Mouse (Mus musculus): ENCODE measurements around the gene Lgalsl. TPM values are rescaled to one million over a fixed set of nuclear protein-coding genes. Genes with fewer than 3 reads are reported as not detected.

Lgalsl gene
- total and polyA plus RNA-seq, 3 experiments = 11.9 to 21.1 TPM; not detected in 1

- no peak for DNase-seq (ENCODE audit: low read depth, low spot score)
- no peak overlapping the region for H3K9ac ChIP-seq (ENCODE audit: control insufficient read depth, low read depth, low read length, poor library complexity, severe bottlenecking)
- no peaks in the 10 kb centered on the region for H3K9me3 ChIP-seq (replicated peaks; ENCODE audit: insufficient read depth, low read length)
- H3K79me2 ChIP-seq (ENCODE audit: control insufficient read depth, insufficient read depth, low read length, poor library complexity) = no peaks in the 10 kb centered on the region
- TF ChIP-seq SMC3 (IDR thresholded peaks at IDR 0.05; ENCODE audit: low read depth, low read length) (no peak), MEF2A (IDR thresholded peaks at IDR 0.05; ENCODE audit: extremely low read depth, insufficient replicate concordance, low read depth, low read length, poor library complexity, severe bottlenecking) (no peak), USF2 (IDR thresholded peaks at IDR 0.05; ENCODE audit: borderline replicate concordance in 1 of 2, insufficient read depth in 1 of 2, low read depth in 1 of 2, low read length in 2 of 2) (no peak), MAX (IDR thresholded peaks at IDR 0.05; ENCODE audit: low read length) (no peak), MYC (IDR thresholded peaks at IDR 0.05; ENCODE audit: low read depth, low read length) (no peak), CTCF (IDR thresholded peaks at IDR 0.05 in 2 of 3, conservative IDR thresholded peaks at IDR 0.05 in 1 of 3; ENCODE audit: control insufficient read depth in 1 of 3, insufficient read depth in 1 of 3, low read depth in 2 of 3, low read length in 3 of 3, poor library complexity in 1 of 3, severe bottlenecking in 1 of 3) (no peak), ZNF384 (IDR thresholded peaks at IDR 0.05; ENCODE audit: low read depth, low read length) (no peak), ZC3H11A (IDR thresholded peaks at IDR 0.05; ENCODE audit: low read depth, low read length) (no peak), GABPA (IDR thresholded peaks at IDR 0.05; ENCODE audit: low read depth, low read length) (no peak), JUND (IDR thresholded peaks at IDR 0.05; ENCODE audit: low read depth, low read length) (no peak), RCOR1 (IDR thresholded peaks at IDR 0.05; ENCODE audit: low read depth, low read length) (no peak), USF1 (IDR thresholded peaks at IDR 0.05; ENCODE audit: low read depth, low read length) (no peak), E2F4 (IDR thresholded peaks at IDR 0.05; ENCODE audit: borderline replicate concordance, low read depth, low read length) (no peak), MAFK (IDR thresholded peaks at IDR 0.05; ENCODE audit: borderline replicate concordance, low read depth, low read length) (no peak), GATA1 (IDR thresholded peaks at IDR 0.05; ENCODE audit: low read depth, low read length) (no peak)
- no peak overlapping the region for H3K27ac ChIP-seq (ENCODE audit: control insufficient read depth, low read depth, low read length)
- peaks cover 0 to 3% of the 10 kb centered on the region in 2 experiments; a peak in 3 of 4 replicates for H3K27me3 ChIP-seq (ENCODE audit: control insufficient read depth in 1 of 2, insufficient read depth in 2 of 2, low read length in 2 of 2)
- H3K36me3 ChIP-seq (ENCODE audit: control insufficient read depth in 1 of 2, insufficient read depth in 2 of 2, low read length in 2 of 2) = no peaks in the 10 kb centered on the region
- no peak overlapping the region for H3K4me3 ChIP-seq (ENCODE audit: control insufficient read depth in 1 of 2, insufficient read depth in 1 of 2, low read depth in 2 of 2, low read length in 2 of 2)
- no peaks in the 10 kb centered on the region for H3K4me1 ChIP-seq (ENCODE audit: control insufficient read depth in 1 of 2, insufficient read depth in 2 of 2, low read length in 2 of 2)
These were observed 45.7 kb downstream of the Lgalsl start for GRCm38 (mm10) chr11:20785186-20785585.

GRCm38 (mm10) chr11:20784776-20785175 lies 46.1 kb downstream of the Lgalsl start:
- H3K9me3 ChIP-seq (replicated peaks; ENCODE audit: insufficient read depth, low read length) = no peaks in the 10 kb centered on the region
- H3K79me2 ChIP-seq (ENCODE audit: control insufficient read depth, insufficient read depth, low read length, poor library complexity) = no peaks in the 10 kb centered on the region
- no peak overlapping the region for H3K27ac ChIP-seq (ENCODE audit: control insufficient read depth, low read depth, low read length)
- no peaks in the 10 kb centered on the region for H3K4me1 ChIP-seq (ENCODE audit: control insufficient read depth in 1 of 2, insufficient read depth in 2 of 2, low read length in 2 of 2)
- TF ChIP-seq MAX (IDR thresholded peaks at IDR 0.05; ENCODE audit: low read length) (no peak), HCFC1 (IDR thresholded peaks at IDR 0.05; ENCODE audit: low read depth, low read length) (no peak), CTCF (IDR thresholded peaks at IDR 0.05 in 2 of 3, conservative IDR thresholded peaks at IDR 0.05 in 1 of 3; ENCODE audit: control insufficient read depth in 1 of 3, insufficient read depth in 1 of 3, low read depth in 2 of 3, low read length in 3 of 3, poor library complexity in 1 of 3, severe bottlenecking in 1 of 3) (no peak), ETS1 (IDR thresholded peaks at IDR 0.05; ENCODE audit: low read depth, low read length) (no peak), MYC (IDR thresholded peaks at IDR 0.05; ENCODE audit: low read depth, low read length) (no peak), JUND (IDR thresholded peaks at IDR 0.05; ENCODE audit: low read depth, low read length) (no peak), MAZ (IDR thresholded peaks at IDR 0.05; ENCODE audit: low read depth, low read length) (no peak), MAFK (IDR thresholded peaks at IDR 0.05; ENCODE audit: borderline replicate concordance, low read depth, low read length) (no peak), SIN3A (IDR thresholded peaks at IDR 0.05; ENCODE audit: low read length) (no peak), CHD2 (IDR thresholded peaks at IDR 0.05; ENCODE audit: low read length) (no peak), USF1 (IDR thresholded peaks at IDR 0.05; ENCODE audit: low read depth, low read length) (no peak), KAT2A (conservative IDR thresholded peaks at IDR 0.05; ENCODE audit: low read depth, low read length) (no peak), NRF1 (IDR thresholded peaks at IDR 0.05; ENCODE audit: insufficient read depth, low read depth, low read length, poor library complexity, severe bottlenecking) (no peak), ZKSCAN1 (IDR thresholded peaks at IDR 0.05; ENCODE audit: low read depth, low read length) (no peak), CHD1 (IDR thresholded peaks at IDR 0.05; ENCODE audit: low read depth, low read length) (no peak), GABPA (IDR thresholded peaks at IDR 0.05; ENCODE audit: low read depth, low read length) (no peak), SMC3 (IDR thresholded peaks at IDR 0.05; ENCODE audit: low read depth, low read length) (no peak)
- no peak overlapping the region for H3K4me3 ChIP-seq (ENCODE audit: control insufficient read depth in 1 of 2, insufficient read depth in 1 of 2, low read depth in 2 of 2, low read length in 2 of 2)
- H3K27me3 ChIP-seq (ENCODE audit: control insufficient read depth in 1 of 2, insufficient read depth in 2 of 2, low read length in 2 of 2) = peaks cover 0 to 3% of the 10 kb centered on the region in 2 experiments; a peak in 3 of 4 replicates
- no peak overlapping the region for H3K9ac ChIP-seq (ENCODE audit: control insufficient read depth, low read depth, low read length, poor library complexity, severe bottlenecking)
- no peak for DNase-seq (ENCODE audit: low read depth, low spot score)
- no peaks in the 10 kb centered on the region for H3K36me3 ChIP-seq (ENCODE audit: control insufficient read depth in 1 of 2, insufficient read depth in 2 of 2, low read length in 2 of 2)

All from MEL (cell line).